ENCODE assay signal across 9 mouse cellular contexts in the genomic region with DNA sequence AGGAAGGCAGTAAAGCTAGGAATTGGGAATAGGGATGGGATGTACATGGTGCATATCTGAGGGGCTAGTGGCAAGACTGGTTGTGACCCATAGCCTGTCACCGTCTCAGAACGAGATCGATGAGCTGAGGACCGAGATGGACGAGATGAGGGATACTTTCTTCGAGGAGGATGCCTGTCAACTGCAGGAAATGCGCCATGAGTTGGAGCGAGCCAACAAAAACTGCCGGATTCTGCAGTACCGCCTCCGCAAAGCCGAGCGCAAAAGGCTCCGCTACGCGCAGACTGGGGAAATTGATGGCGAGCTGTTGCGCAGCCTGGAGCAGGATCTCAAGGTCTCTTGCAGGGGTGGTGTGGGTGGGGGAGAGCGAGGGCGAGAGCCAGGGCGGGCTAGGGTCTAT. TPM values are rescaled to one million over a fixed set of nuclear protein-coding genes. Genes with fewer than 3 reads are reported as not detected.
DNase-seq lines count a peak whose midpoint lies in the region; ATAC-seq and TF ChIP-seq lines count a peak whose summit lies in the region.
"Had no signal": no experiment of that assay in that cellular context is flagged by ENCODE, and none has a peak within 500 bp of the region (broad histone marks: within the 10 kb centered on the region; RNA-seq: fewer than 3 reads in every experiment).

No protein-coding gene starts in this region.

- DNase-seq in kidney, postnatal 4 days: peak; percentile 3 to 9
- DNase-seq in kidney, adult 18-20 months: no peak
- DNase-seq in limb, embryonic 11.5 days (ENCODE audit: low spot score): peak; percentile 27
- DNase-seq in right cerebral cortex, postnatal 4 days: peak; percentile 72
- no peak for DNase-seq in ovary, postnatal 10 days (ENCODE audit: low spot score)

- no peak for ATAC-seq in hindbrain, embryonic 13.5 days (ENCODE audit: low FRiP score)
- no peak for ATAC-seq in limb, embryonic 11.5 days (ENCODE audit: insufficient number of reproducible peaks, low FRiP score, low TSS enrichment, low read depth)
- no peak for ATAC-seq in monocyte, adult 5-6 weeks (replicated peaks; ENCODE audit: insufficient number of reproducible peaks, low FRiP score, low TSS enrichment, poor library complexity, severe bottlenecking)

- H3K27me3 ChIP-seq in hindbrain, embryonic 13.5 days: no peaks in the 10 kb centered on the region
- H3K27me3 ChIP-seq in limb, embryonic 11.5 days (ENCODE audit: control insufficient read depth, insufficient read depth, low read length): peaks cover 36% of the 10 kb centered on the region

- 0 out of 2 replicates have a peak, but pooled peaks cover 1% of the 10 kb centered on the region for H3K4me1 ChIP-seq in cortical plate, adult 2 months (ENCODE audit: control insufficient read depth, insufficient read depth, low read length)
- H3K4me1 ChIP-seq in hindbrain, embryonic 13.5 days (replicated peaks): peaks cover 43% of the 10 kb centered on the region
- H3K4me1 ChIP-seq in limb, embryonic 11.5 days (ENCODE audit: control insufficient read depth, insufficient read depth, low read length): peaks cover 4% of the 10 kb centered on the region; the same call in 1 of the 2 replicates

- no peak for TF ChIP-seq CTCF in cortical plate, adult 2 months (IDR thresholded peaks at IDR 0.05; ENCODE audit: extremely low read depth, insufficient read depth, low read length)

- H3K4me2 ChIP-seq in hindbrain, embryonic 13.5 days: peak overlapping the region; percentile 93
- H3K4me2 ChIP-seq in limb, embryonic 11.5 days (ENCODE audit: low read depth, severe bottlenecking): peak overlapping the region; percentile 97

- H3K9ac ChIP-seq in hindbrain, embryonic 13.5 days: peak overlapping the region; percentile 96
- no peak overlapping the region for H3K9ac ChIP-seq in limb, embryonic 11.5 days (ENCODE audit: low read length)

- no peaks in the 10 kb centered on the region for H3K9me3 ChIP-seq in hindbrain, embryonic 13.5 days
- H3K9me3 ChIP-seq in limb, embryonic 11.5 days (ENCODE audit: control insufficient read depth, low read length): no peaks in the 10 kb centered on the region

- H3K4me3 ChIP-seq in cortical plate, adult 2 months (ENCODE audit: insufficient read depth, low read length): peak overlapping the region; percentile 64
- peak overlapping the region; percentile 84 for H3K4me3 ChIP-seq in hindbrain, embryonic 13.5 days
- no peak overlapping the region for H3K4me3 ChIP-seq in limb, embryonic 11.5 days (ENCODE audit: low read depth, low read length)

- TF ChIP-seq POLR2A in cortical plate, adult 2 months (IDR thresholded peaks at IDR 0.05; ENCODE audit: extremely low read depth, insufficient read depth, low read length): peak; percentile 59

- H3K27ac ChIP-seq in cortical plate, adult 2 months (ENCODE audit: insufficient read depth, low read length): peak overlapping the region; percentile 40
- peak overlapping the region; percentile 96 for H3K27ac ChIP-seq in hindbrain, embryonic 13.5 days
- no peak overlapping the region for H3K27ac ChIP-seq in limb, embryonic 11.5 days (replicated peaks; ENCODE audit: low read depth, low read length)

- H3K36me3 ChIP-seq in hindbrain, embryonic 13.5 days: peaks cover 18% of the 10 kb centered on the region
- no peaks in the 10 kb centered on the region for H3K36me3 ChIP-seq in limb, embryonic 11.5 days (ENCODE audit: control insufficient read depth, insufficient read depth, low read length)

- under 1% methylated on average over 21 of the region's 21 CpGs for WGBS in hindbrain, embryonic 13.5 days
- WGBS in limb, embryonic 11.5 days: under 1% methylated on average over 21 of the region's 21 CpGs

RNA-seq across cellular contexts. Expression of gene Soga3, which starts 4.4 kb away (rescaled TPM):
- polyA plus RNA-seq in cortical plate, adult 2 months (2012; rRNA removed): 39.6 and 40.0 TPM in 2 replicates
- 86.1 and 99.0 TPM in 2 replicates for polyA plus RNA-seq in hindbrain, embryonic 13.5 days (2015; fragmentation: Nextera tagmentation; extraction: Ambion mirVana)
- polyA plus RNA-seq in limb, embryonic 11.5 days (2014; fragmentation: Nextera tagmentation; extraction: Ambion mirVana): 0.33 and 0.67 TPM in 2 replicates
- not detected in 3 replicates for total RNA-seq in monocyte, adult 5-6 weeks (2017)
- total RNA-seq: liver, adult 2 months had no signal
- polyA plus RNA-seq: liver, adult 2 months had no signal

RNA-seq across cellular contexts. Expression of gene Gm49353, which starts 50.7 kb away (rescaled TPM):
- polyA plus RNA-seq in cortical plate, adult 2 months (2012; rRNA removed): 9.5 and 10.1 TPM in 2 replicates
- 11.7 and 15.4 TPM in 2 replicates for polyA plus RNA-seq in hindbrain, embryonic 13.5 days (2015; fragmentation: Nextera tagmentation; extraction: Ambion mirVana)
- not detected in 2 replicates for polyA plus RNA-seq in limb, embryonic 11.5 days (2014; fragmentation: Nextera tagmentation; extraction: Ambion mirVana)
- not detected in 3 replicates for total RNA-seq in monocyte, adult 5-6 weeks (2017)
- total RNA-seq: liver, adult 2 months had no signal
- polyA plus RNA-seq: liver, adult 2 months had no signal

Comparison
In these comparisons a context has a peak if more than half of its experiments do, and no peak if none do; other contexts are left out.
1. DNase-seq: peak in kidney, postnatal 4 days (2 of 2), limb, embryonic 11.5 days (single experiment) and right cerebral cortex, postnatal 4 days (single experiment); none in kidney, adult 18-20 months (single experiment) and ovary, postnatal 10 days (single experiment).
2. RNA of gene Soga3, which starts 4.4 kb away (polyA plus RNA-seq): 86.1 to 99.0 TPM in hindbrain, embryonic 13.5 days and 39.6 to 40.0 TPM in cortical plate, adult 2 months; 0.33 to 0.67 TPM in limb, embryonic 11.5 days; every median in the first group is over 10 times any median in the second.
3. RNA of gene Gm49353, which starts 50.7 kb away (polyA plus RNA-seq): 11.7 to 15.4 TPM in hindbrain, embryonic 13.5 days and 9.5 to 10.1 TPM in cortical plate, adult 2 months; not detected in limb, embryonic 11.5 days; every median in the first group is over 10 times any median in the second.